Mouse (Mus musculus) brain, embryonic 14.5 days (tissue): ENCODE data around the gene Rpl36.

Experiments used
- CTCF ChIP-seq: fragments of 200-500 bp; IDR thresholded peaks from 2 replicates; pipeline ENCODE4 v1.5.1; 2012; ENCODE audit warnings: inconsistent platforms, mild to moderate bottlenecking, moderate library complexity, borderline replicate concordance; ENCODE audit not compliant: insufficient read depth, insufficient read length; ENCODE audit errors: extremely low read depth
- POLR2A ChIP-seq: fragments of 200-500 bp; IDR thresholded peaks from 2 replicates; pipeline ENCODE4 v1.6.1; 2012; ENCODE audit warnings: mild to moderate bottlenecking, inconsistent platforms, borderline replicate concordance; ENCODE audit not compliant: poor library complexity, insufficient read depth, insufficient read length, severe bottlenecking; ENCODE audit errors: extremely low read depth

DNA sequence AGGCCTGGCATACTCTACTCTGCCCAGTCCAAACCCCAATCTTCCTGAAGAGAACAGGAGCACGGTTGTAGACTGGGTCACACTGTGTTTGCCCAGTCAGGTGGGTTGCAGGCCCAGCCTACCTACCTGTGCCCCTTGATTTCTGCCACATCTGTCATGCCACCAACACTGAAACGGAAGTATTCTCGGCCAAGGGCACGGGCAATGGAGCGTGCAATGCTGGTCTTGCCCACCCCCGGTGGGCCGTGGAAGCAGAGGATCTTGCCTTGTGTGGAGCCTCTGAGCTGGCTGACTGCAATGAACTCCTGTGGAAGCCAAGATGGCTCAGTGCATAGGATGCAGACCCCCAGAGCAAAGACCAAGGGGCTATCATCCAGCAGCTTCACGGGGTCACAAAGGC lies 4.4 kb downstream of the Rpl36 start:
- TF ChIP-seq CTCF: no peak
- TF ChIP-seq POLR2A: no peak
